Mouse (Mus musculus) kidney, adult 2 months (tissue): ENCODE results near the gene Nkx2-2.

ENCODE experiments used
- CTCF ChIP-seq: fragments of 200-500 bp; conservative IDR thresholded peaks from 2 replicates; pipeline ENCODE4 v1.5.1; 2011; ENCODE audit warnings: low read depth, mild to moderate bottlenecking, control low read depth, low read length, moderate library complexity, mixed read lengths; ENCODE audit not compliant: insufficient read depth, insufficient read length
- POLR2A ChIP-seq: fragments of 200-500 bp; IDR thresholded peaks from one replicate; pipeline ENCODE4 v1.6.1; 2011; ENCODE audit warnings: low read depth, low read length, control low read depth

DNA sequence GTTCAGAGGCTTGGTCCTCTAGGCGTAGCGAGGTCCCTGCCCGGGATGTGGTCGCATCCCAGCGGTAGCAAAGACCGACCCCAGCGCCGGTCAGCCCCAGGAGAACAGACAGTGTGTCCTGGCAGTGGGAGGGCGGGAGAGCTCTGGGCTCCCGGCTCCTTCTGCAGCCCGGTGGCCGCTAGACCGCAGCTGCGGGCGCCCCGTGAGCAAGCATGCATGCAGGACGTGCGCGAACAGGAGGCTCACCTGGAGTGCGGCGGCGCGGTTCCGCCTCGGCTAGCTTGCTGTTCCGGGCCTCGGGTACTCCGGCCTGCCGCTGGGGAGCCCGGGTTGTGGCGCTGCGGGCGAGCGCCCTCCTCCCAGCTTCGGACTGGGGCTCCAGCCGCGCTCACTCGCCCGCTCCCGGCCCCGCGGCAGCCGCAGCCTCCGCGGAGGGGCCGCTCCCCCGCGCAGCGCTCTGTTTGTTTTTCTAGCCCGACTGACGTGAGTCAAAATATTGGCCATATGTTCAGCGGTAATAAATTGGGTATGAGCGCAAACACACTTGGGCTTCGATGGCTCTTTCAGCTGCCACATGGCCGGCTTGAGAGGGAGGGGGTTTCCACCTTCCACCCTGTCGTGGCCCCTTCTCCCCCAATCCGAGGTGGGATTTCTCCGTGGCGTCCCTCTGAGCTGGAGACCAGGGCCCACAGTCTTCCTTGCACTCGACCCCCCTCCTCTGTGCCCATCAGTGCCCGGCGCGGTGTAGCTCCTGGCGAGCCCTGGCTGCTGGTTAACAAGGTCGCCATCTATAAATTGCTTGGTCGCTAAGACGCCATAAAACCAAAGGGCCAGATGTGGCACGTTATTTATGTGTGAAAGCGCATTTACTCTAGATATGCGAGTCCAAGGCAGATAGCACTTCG is 920 bp upstream of the Nkx2-2 start:
- TF ChIP-seq POLR2A (no peak), CTCF (no peak)
